Mouse (Mus musculus) MEL (cell line): ENCODE measurements at regions not wholly inside any gene's neighbourhood (a gene's known extent, or its start where the extent isn't known, plus 50 kb on each side); places are given as distances from the start of the nearest gene placed in this dataset.
"Not testable (repeated sequence)": the region's sequence is repeated elsewhere in the genome, so short reads cannot be mapped to it uniquely, and the experiment has no call there.

Experiments
- CTCF ChIP-seq, 3 experiments: IDR thresholded peaks in 2 of 3; conservative IDR thresholded peaks in 1 of 3; 2 replicates each; pipeline ENCODE4 v1.5.1; 2011 to 2012; ENCODE audit warnings: low read length in 3 of 3, low read depth in 2 of 3, mild to moderate bottlenecking in 2 of 3, improper control_type of control experiment in 1 of 3, inconsistent platforms in 1 of 3, mixed read lengths in 1 of 3, moderate library complexity in 1 of 3; ENCODE audit not compliant: control insufficient read depth in 1 of 3, insufficient read depth in 1 of 3, poor library complexity in 1 of 3, severe bottlenecking in 1 of 3
- EP300 ChIP-seq, 2 experiments: IDR thresholded peaks; 2 replicates each; pipeline ENCODE4 v1.6.1; 2011; ENCODE audit warnings: improper control_type of control experiment in 2 of 2, low read length in 2 of 2, low read depth in 1 of 2, mild to moderate bottlenecking in 1 of 2
- ETS1 ChIP-seq: IDR thresholded peaks from 2 replicates; pipeline ENCODE4 v1.6.1; 2012; ENCODE audit warnings: low read depth, mild to moderate bottlenecking, inconsistent platforms, low read length, improper control_type of control experiment, moderate library complexity
- MAFK ChIP-seq: IDR thresholded peaks from 2 replicates; pipeline ENCODE4 v1.6.1; 2011; ENCODE audit warnings: low read depth, mild to moderate bottlenecking, low read length, improper control_type of control experiment, borderline replicate concordance
- POLR2A ChIP-seq, 2 experiments: IDR thresholded peaks; 2 replicates each; pipeline ENCODE4 v1.6.1; 2011 to 2012; ENCODE audit warnings: low read length in 2 of 2, mild to moderate bottlenecking in 2 of 2, control low read depth in 1 of 2, improper control_type of control experiment in 1 of 2, low read depth in 1 of 2, moderate library complexity in 1 of 2; ENCODE audit not compliant: control insufficient read depth in 1 of 2, insufficient read depth in 1 of 2, poor library complexity in 1 of 2
- POLR2AphosphoS2 ChIP-seq: IDR thresholded peaks from 2 replicates; pipeline ENCODE4 v1.6.1; 2011; ENCODE audit warnings: low read length, improper control_type of control experiment
- RAD21 ChIP-seq: IDR thresholded peaks from 2 replicates; pipeline ENCODE4 v1.6.1; 2011; ENCODE audit warnings: mild to moderate bottlenecking, low read depth, low read length, improper control_type of control experiment
- USF1 ChIP-seq: IDR thresholded peaks from 2 replicates; pipeline ENCODE4 v1.6.1; 2014; ENCODE audit warnings: low read depth, mild to moderate bottlenecking, inconsistent platforms, low read length, improper control_type of control experiment, moderate library complexity
- ZMIZ1 ChIP-seq: IDR thresholded peaks from 2 replicates; pipeline ENCODE4 v1.6.1; 2012; ENCODE audit warnings: low read depth, mild to moderate bottlenecking, inconsistent platforms, low read length, improper control_type of control experiment, moderate library complexity

- not testable (repeated sequence) for TF ChIP-seq POLR2A (IDR thresholded peaks at IDR 0.05; ENCODE audit: control insufficient read depth in 1 of 2, insufficient read depth in 1 of 2, low read depth in 1 of 2, low read length in 2 of 2, poor library complexity in 1 of 2); CTCF (IDR thresholded peaks at IDR 0.05 in 2 of 3, conservative IDR thresholded peaks at IDR 0.05 in 1 of 3; ENCODE audit: control insufficient read depth in 1 of 3, insufficient read depth in 1 of 3, low read depth in 2 of 3, low read length in 3 of 3, poor library complexity in 1 of 3, severe bottlenecking in 1 of 3); POLR2AphosphoS2; EP300 (IDR thresholded peaks at IDR 0.05; ENCODE audit: low read depth in 1 of 2, low read length in 2 of 2); MAFK; RAD21; USF1; ZMIZ1; ETS1
Measured at GRCm38 (mm10) chr11:52471128-52471527, 74.9 kb downstream of the 9530068E07Rik start.
